Mouse (Mus musculus) neural tube, embryonic 14.5 days (tissue): Measurements from ENCODE around the gene Rassf2. TPM values are rescaled to one million over a fixed set of nuclear protein-coding genes. Genes with fewer than 3 reads are reported as not detected.

ENCODE experiments used
- ATAC-seq: fragments of 200-750 bp; cut with Nextera tagmentation; 2 replicates; pipeline ENCODE4 v1.8.0; 2017; ENCODE audit warnings: low read depth, mild to moderate bottlenecking, moderate TSS enrichment, moderate library complexity
- H3K27ac ChIP-seq: fragments of 300-500 bp; sonication (generic); 2 replicates; pipeline ENCODE4 v1.5.1; 2014; ENCODE audit warnings: low read depth, mild to moderate bottlenecking, control low read depth, low read length, moderate library complexity, mixed read lengths
- H3K27me3 ChIP-seq: fragments of 300-500 bp; sonication (generic); 2 replicates; pipeline ENCODE4 v1.6.1; 2014; ENCODE audit warnings: low read length; ENCODE audit not compliant: control insufficient read depth, insufficient read depth
- H3K36me3 ChIP-seq: fragments of 300-500 bp; sonication (generic); 2 replicates; pipeline ENCODE4 v1.6.1; 2014; ENCODE audit warnings: low read length, mixed read lengths; ENCODE audit not compliant: control insufficient read depth, insufficient read depth
- H3K4me1 ChIP-seq: fragments of 300-500 bp; sonication (generic); 2 replicates; pipeline ENCODE4 v1.6.1; 2014; ENCODE audit warnings: low read length; ENCODE audit not compliant: control insufficient read depth, insufficient read depth
- H3K4me2 ChIP-seq: fragments of 300-500 bp; sonication (generic); 2 replicates; pipeline ENCODE4 v1.6.1; 2014; ENCODE audit warnings: mild to moderate bottlenecking, low read depth, low read length, control low read depth
- H3K4me3 ChIP-seq: fragments of 300-500 bp; sonication (generic); 2 replicates; pipeline ENCODE4 v1.5.1; 2014; ENCODE audit warnings: low read depth, low read length, control low read depth, mixed read lengths
- H3K9ac ChIP-seq: fragments of 300-500 bp; sonication (generic); replicated peaks from 2 replicates; pipeline ENCODE4 v1.6.1; 2014; ENCODE audit warnings: low read depth, mild to moderate bottlenecking, control low read depth, low read length, mixed read lengths
- H3K9me3 ChIP-seq: fragments of 300-500 bp; sonication (generic); 2 replicates; pipeline ENCODE4 v1.6.1; 2016; ENCODE audit warnings: low read length; ENCODE audit not compliant: control insufficient read depth
- WGBS: fragments of 180-500 bp; shearing (Covaris S2); extraction: QIAGEN DNeasy Blood & Tissue Kit; methylation state at CpG from one replicate; pipeline ENCODE4 v1.1.7; 2014; 5-methylcytosine and 5-hydroxymethylcytosine counted together
- polyA plus RNA-seq: library from polyadenylated mRNA; unstranded; fragments of >200 nt; fragmentation: Nextera tagmentation; extraction: Ambion mirVana; gene quantifications from 2 replicates; pipeline ENCODE4 v1.2.1, GENCODE M21; 2014

Rassf2 gene
- polyA plus RNA-seq, 1 experiment from 2014 or later = 25.3 TPM

DNA sequence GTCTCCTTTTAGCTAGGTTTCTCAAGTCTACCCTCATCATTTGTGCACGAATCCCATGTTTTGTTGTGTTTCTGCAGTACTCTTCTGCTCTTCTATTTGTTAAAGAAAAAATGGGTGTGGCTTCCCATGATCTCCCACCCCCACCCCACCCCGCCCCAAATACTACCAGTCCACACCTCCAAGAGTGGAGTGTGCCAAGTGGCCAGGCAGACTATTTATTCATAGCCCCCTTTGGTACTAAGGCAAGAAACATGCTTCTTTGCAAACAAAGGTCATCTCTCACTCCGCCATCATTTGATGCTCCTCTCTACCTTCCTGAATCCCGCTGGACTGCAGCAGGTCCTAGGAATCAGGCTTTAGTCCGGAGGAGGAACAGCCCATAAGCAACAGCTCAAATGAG lies 2.0 kb downstream of the Rassf2 start:
- H3K27me3 ChIP-seq = no peaks in the 10 kb centered on the region
- no peak overlapping the region for H3K27ac ChIP-seq
- no peaks in the 10 kb centered on the region for H3K36me3 ChIP-seq
- H3K9me3 ChIP-seq = no peaks in the 10 kb centered on the region
- no peak for ATAC-seq
- 43% methylated on average over 5 of the region's 5 CpGs for WGBS
- H3K9ac ChIP-seq = no peak overlapping the region
- H3K4me1 ChIP-seq = peaks cover 14% of the 10 kb centered on the region; the same call in 1 of the 2 replicates
- H3K4me2 ChIP-seq = peak overlapping the region; percentile 89
- peak overlapping the region; percentile 62 for H3K4me3 ChIP-seq

DNA sequence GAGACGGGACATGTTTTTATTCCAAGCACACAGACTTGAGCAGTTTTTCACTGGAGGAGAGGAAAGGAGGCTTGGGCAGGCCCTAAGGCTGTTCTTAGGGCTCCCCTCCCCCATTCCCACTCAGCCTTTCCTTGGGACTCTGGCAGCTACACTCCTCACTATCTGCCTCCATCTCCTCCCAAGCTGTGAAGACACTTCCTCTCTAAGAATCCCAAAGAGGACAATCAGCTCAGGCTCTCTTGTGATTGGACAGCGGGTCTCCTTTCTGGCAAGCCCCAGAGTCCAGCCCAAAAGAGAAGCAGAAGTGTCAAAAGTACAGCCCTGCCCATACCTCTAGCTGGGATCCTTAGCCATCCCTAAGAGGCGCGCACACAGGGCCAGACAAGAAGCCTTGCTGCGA lies 2.7 kb downstream of the Rassf2 start:
- Histone ChIP-seq H3K9ac (no peak overlapping the region), H3K27ac (no peak overlapping the region), H3K27me3 (no peaks in the 10 kb centered on the region), H3K4me2 (peak overlapping the region; percentile 89), H3K36me3 (no peaks in the 10 kb centered on the region), H3K4me1 (peaks cover 14% of the 10 kb centered on the region; the same call in 1 of the 2 replicates), H3K9me3 (no peaks in the 10 kb centered on the region), H3K4me3 (peak overlapping the region; percentile 1; the same call in 1 of the 2 replicates)
- WGBS = 68% methylated on average over 5 of the region's 5 CpGs
- no peak for ATAC-seq

- H3K4me1 ChIP-seq = 0 out of 2 replicates have a peak, but pooled peaks cover 5% of the 10 kb centered on the region
- WGBS = 84% methylated on average over 4 of the region's 4 CpGs
These were observed 6.0 kb downstream of the Rassf2 start for GRCm38 (mm10) chr2:132024028-132024427.

DNA sequence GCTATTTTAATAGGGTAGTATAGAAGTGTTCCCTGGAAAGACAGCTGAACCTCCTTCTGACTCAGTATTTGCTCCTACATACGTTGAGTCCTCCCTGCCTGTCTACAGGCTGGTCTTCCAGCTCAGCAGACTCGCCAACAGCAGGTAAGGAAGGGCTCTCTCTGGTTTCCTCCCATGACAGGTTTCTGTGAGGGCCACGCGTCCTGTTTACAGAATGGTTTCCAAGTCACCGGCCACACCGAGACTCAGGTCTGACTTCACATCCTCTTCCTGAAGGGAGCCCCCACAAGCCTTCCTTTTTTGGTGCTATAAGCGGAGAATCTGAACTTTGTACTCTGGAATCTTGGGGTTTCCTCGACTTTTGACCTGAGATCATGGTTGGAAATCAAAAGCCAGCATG lies 7.4 kb downstream of the Rassf2 start:
- H3K27ac ChIP-seq = no peak overlapping the region
- WGBS = 82% methylated on average over 8 of the region's 8 CpGs
- no peaks in the 10 kb centered on the region for H3K9me3 ChIP-seq

More at GRCm38 (mm10) chr2:132024028-132024427, 6.0 kb downstream of the Rassf2 start:
- Histone ChIP-seq H3K27ac (no peak overlapping the region), H3K9ac (no peak overlapping the region), H3K4me2 (no peak overlapping the region), H3K4me3 (no peak overlapping the region), H3K36me3 (no peaks in the 10 kb centered on the region), H3K9me3 (no peaks in the 10 kb centered on the region), H3K27me3 (no peaks in the 10 kb centered on the region)
- no peak for ATAC-seq

GRCm38 (mm10) chr2:132021616-132022015 lies 8.4 kb downstream of the Rassf2 start:
- no peaks in the 10 kb centered on the region for H3K36me3 ChIP-seq
- no peak overlapping the region for H3K9ac ChIP-seq
- no peaks in the 10 kb centered on the region for H3K27me3 ChIP-seq
- ATAC-seq = no peak
- no peak overlapping the region for H3K4me3 ChIP-seq
- no peaks in the 10 kb centered on the region for H3K4me1 ChIP-seq
- WGBS = 86% methylated on average over 4 of the region's 4 CpGs
- no peak overlapping the region for H3K4me2 ChIP-seq
- no peak overlapping the region for H3K27ac ChIP-seq
- no peaks in the 10 kb centered on the region for H3K9me3 ChIP-seq

More for the DNA sequence above, 7.4 kb downstream of the Rassf2 start:
- no peak overlapping the region for H3K9ac ChIP-seq
- H3K4me3 ChIP-seq = no peak overlapping the region
- no peak for ATAC-seq
- H3K4me1 ChIP-seq = no peaks in the 10 kb centered on the region
- H3K27me3 ChIP-seq = no peaks in the 10 kb centered on the region
- no peak overlapping the region for H3K4me2 ChIP-seq
- H3K36me3 ChIP-seq = no peaks in the 10 kb centered on the region

- Histone ChIP-seq H3K27ac (no peak overlapping the region), H3K9ac (no peak overlapping the region), H3K4me2 (no peak overlapping the region), H3K4me3 (no peak overlapping the region), H3K27me3 (no peaks in the 10 kb centered on the region), H3K4me1 (no peaks in the 10 kb centered on the region), H3K9me3 (no peaks in the 10 kb centered on the region), H3K36me3 (no peaks in the 10 kb centered on the region)
- WGBS = 57% methylated on average over 5 of the region's 5 CpGs
- no peak for ATAC-seq
These were observed 9.0 kb downstream of the Rassf2 start for GRCm38 (mm10) chr2:132020991-132021541.

GRCm38 (mm10) chr2:132020420-132020819 lies 9.6 kb downstream of the Rassf2 start:
- Histone ChIP-seq H3K27me3 (no peaks in the 10 kb centered on the region), H3K4me1 (no peaks in the 10 kb centered on the region), H3K9ac (no peak overlapping the region), H3K4me3 (no peak overlapping the region), H3K9me3 (no peaks in the 10 kb centered on the region), H3K27ac (no peak overlapping the region), H3K36me3 (no peaks in the 10 kb centered on the region), H3K4me2 (no peak overlapping the region)
- WGBS = 65% methylated on average over 7 of the region's 7 CpGs
- ATAC-seq = no peak

DNA sequence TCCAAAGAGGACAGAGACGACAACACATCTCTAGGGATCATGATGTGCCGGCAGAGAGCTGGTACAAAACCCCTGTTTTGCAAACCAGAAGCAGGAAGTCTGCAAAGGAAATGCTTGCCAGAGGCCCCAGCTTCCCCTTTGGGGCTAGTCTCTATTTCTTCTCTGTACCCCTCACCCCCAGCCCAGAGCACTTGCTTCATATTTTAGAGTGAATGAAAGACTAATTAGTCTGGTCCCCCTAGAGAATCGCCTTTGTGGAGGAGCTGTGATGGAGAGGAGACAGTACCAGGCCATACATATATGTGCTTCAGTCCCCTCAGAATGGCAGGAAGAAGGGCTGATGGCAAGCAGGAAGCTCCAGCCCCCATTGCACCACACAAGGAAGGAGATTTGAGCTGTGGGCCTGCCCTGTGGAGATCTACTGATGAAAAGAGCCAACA lies 10.7 kb downstream of the Rassf2 start:
- H3K27me3 ChIP-seq = no peaks in the 10 kb centered on the region
- H3K27ac ChIP-seq = no peak overlapping the region
- no peaks in the 10 kb centered on the region for H3K36me3 ChIP-seq
- ATAC-seq = no peak
- no peaks in the 10 kb centered on the region for H3K9me3 ChIP-seq
- WGBS = 84% methylated on average over 3 of the region's 3 CpGs
- no peaks in the 10 kb centered on the region for H3K4me1 ChIP-seq
- H3K4me2 ChIP-seq = no peak overlapping the region
- no peak overlapping the region for H3K4me3 ChIP-seq
- H3K9ac ChIP-seq = no peak overlapping the region

GRCm38 (mm10) chr2:132018156-132018555 lies 11.9 kb downstream of the Rassf2 start:
- no peaks in the 10 kb centered on the region for H3K4me1 ChIP-seq
- no peak overlapping the region for H3K4me2 ChIP-seq
- no peak overlapping the region for H3K9ac ChIP-seq
- H3K4me3 ChIP-seq = no peak overlapping the region
- 71% methylated on average over 4 of the region's 4 CpGs for WGBS
- H3K36me3 ChIP-seq = no peaks in the 10 kb centered on the region
- no peak for ATAC-seq
- H3K9me3 ChIP-seq = no peaks in the 10 kb centered on the region
- no peak overlapping the region for H3K27ac ChIP-seq
- no peaks in the 10 kb centered on the region for H3K27me3 ChIP-seq
